7 mouse cellular contexts compared by ENCODE assay signal in genomic region chr9:123529392-123530157, GRCm38 (mm10). TPM values are rescaled to one million over a fixed set of nuclear protein-coding genes. Genes with fewer than 3 reads are reported as not detected.
DNase-seq lines count a peak whose midpoint lies in the region; ATAC-seq lines count a peak whose summit lies in the region.

TSS of gene Sacm1l (plus strand) at chr9:123529759.

- peak within 1 kb of the TSS; percentile 90 for H3K9ac ChIP-seq in intestine, embryonic 15.5 days

- no peaks in the 10 kb centered on the region for H3K27me3 ChIP-seq in intestine, embryonic 15.5 days (replicated peaks)
- no peaks in the 10 kb centered on the region for H3K27me3 ChIP-seq in midbrain, embryonic 10.5 days (ENCODE audit: low read depth, poor library complexity, severe bottlenecking)

- H3K27ac ChIP-seq in intestine, embryonic 15.5 days, result peak within 1 kb of the TSS; percentile 93
- peak within 1 kb of the TSS; percentile 91 for H3K27ac ChIP-seq in midbrain, embryonic 10.5 days (replicated peaks)

- H3K9me3 ChIP-seq in intestine, embryonic 15.5 days, result no peaks in the 10 kb centered on the region
- no peaks in the 10 kb centered on the region for H3K9me3 ChIP-seq in midbrain, embryonic 10.5 days (replicated peaks)

- under 1% methylated on average over 72 of the region's 79 CpGs for WGBS in intestine, embryonic 15.5 days
- under 1% methylated on average over 77 of the region's 79 CpGs for WGBS in midbrain, embryonic 10.5 days

- peak within 1 kb of the TSS; percentile 80 for H3K4me3 ChIP-seq in intestine, embryonic 15.5 days (replicated peaks)
- H3K4me3 ChIP-seq in midbrain, embryonic 10.5 days, result peak within 1 kb of the TSS; percentile 83

- ATAC-seq in intestine, embryonic 15.5 days, result peak; percentile 98

- no peaks in the 10 kb centered on the region for H3K36me3 ChIP-seq in intestine, embryonic 15.5 days
- no peaks in the 10 kb centered on the region for H3K36me3 ChIP-seq in midbrain, embryonic 10.5 days

- DNase-seq in adrenal gland, adult 2 months, result peak; percentile 99
- peak; percentile 99 for DNase-seq in embryo, embryonic 11.5 days (ENCODE audit: low read depth, low spot score)
- peak; percentile 95 to 98 for DNase-seq in gastrocnemius, postnatal 36 days
- DNase-seq in left cerebral cortex, postnatal 25 days (ENCODE audit: low spot score in 2 of 2), result peak; percentile 98 to 99
- peak; percentile 99 for DNase-seq in midbrain, embryonic 10.5 days (ENCODE audit: low spot score)
- peak; percentile 96 for DNase-seq in right cerebral cortex, postnatal 4 days

- peaks cover 13% of the 10 kb centered on the region for H3K4me1 ChIP-seq in intestine, embryonic 15.5 days (replicated peaks)
- H3K4me1 ChIP-seq in midbrain, embryonic 10.5 days, result peaks cover 27% of the 10 kb centered on the region

- intact Hi-C loops in gastrocnemius, postnatal 36 days (cut with DNase I), result no loop called here
- intact Hi-C loops in left cerebral cortex, postnatal 25 days (cut with DNase I), result loop anchor here (5.0 kb wide), 2 partner anchors 267 to 372 kb away; partner anchors contain the start of gene Tmem158

- peak within 1 kb of the TSS; percentile 65 for H3K4me2 ChIP-seq in intestine, embryonic 15.5 days (replicated peaks)

RNA-seq across cellular contexts. Expression of gene Sacm1l, which starts in this region (rescaled TPM):
- 100 to 1,000 TPM in 1 of 2 experiments, 10 to 100 TPM in 1; 75.2 to 160 TPM for total RNA-seq in adrenal gland, adult 2 months (2021)
- polyA plus RNA-seq in adrenal gland, adult 2 months (2012; rRNA removed), result 1.8 and 2.3 TPM in 2 replicates
- total RNA-seq in gastrocnemius, postnatal 36 days (2021), result 10 to 100 TPM; 16.1 to 19.7 TPM
- 67.8 and 69.5 TPM in 2 replicates for polyA plus RNA-seq in intestine, embryonic 15.5 days (2015; fragmentation: Nextera tagmentation; extraction: Ambion mirVana)
- 10 to 100 TPM; 59.5 to 61.9 TPM for total RNA-seq in left cerebral cortex, postnatal 25 days (2021)
- 44.0 and 47.1 TPM in 2 replicates for polyA plus RNA-seq in midbrain, embryonic 10.5 days (2016; fragmentation: Nextera tagmentation; extraction: Ambion mirVana)

Comparison
In these comparisons a context has a peak if more than half of its experiments do, and no peak if none do; other contexts are left out.
1. Peak in every context shown above with its lines: DNase-seq, ATAC-seq, H3K4me3 ChIP-seq and H3K27ac ChIP-seq.
2. RNA of gene Sacm1l (polyA plus RNA-seq): 67.8 to 69.5 TPM in intestine, embryonic 15.5 days and 44.0 to 47.1 TPM in midbrain, embryonic 10.5 days; 1.8 to 2.3 TPM in adrenal gland, adult 2 months; every median in the first group is over 10 times any median in the second.